Mouse (Mus musculus): Measurements from ENCODE around the gene Gm10135. TPM values are rescaled to one million over a fixed set of nuclear protein-coding genes. Genes with fewer than 3 reads are reported as not detected.

Gm10135 gene
- polyA plus RNA-seq (2017; shearing (Covaris generic)) = not detected

GRCm38 (mm10) chr5:72974602-72975001 is at the start of gene Gm10135:
Gene Gm10135 (minus strand): TSS chr5:72974702.

DNA sequence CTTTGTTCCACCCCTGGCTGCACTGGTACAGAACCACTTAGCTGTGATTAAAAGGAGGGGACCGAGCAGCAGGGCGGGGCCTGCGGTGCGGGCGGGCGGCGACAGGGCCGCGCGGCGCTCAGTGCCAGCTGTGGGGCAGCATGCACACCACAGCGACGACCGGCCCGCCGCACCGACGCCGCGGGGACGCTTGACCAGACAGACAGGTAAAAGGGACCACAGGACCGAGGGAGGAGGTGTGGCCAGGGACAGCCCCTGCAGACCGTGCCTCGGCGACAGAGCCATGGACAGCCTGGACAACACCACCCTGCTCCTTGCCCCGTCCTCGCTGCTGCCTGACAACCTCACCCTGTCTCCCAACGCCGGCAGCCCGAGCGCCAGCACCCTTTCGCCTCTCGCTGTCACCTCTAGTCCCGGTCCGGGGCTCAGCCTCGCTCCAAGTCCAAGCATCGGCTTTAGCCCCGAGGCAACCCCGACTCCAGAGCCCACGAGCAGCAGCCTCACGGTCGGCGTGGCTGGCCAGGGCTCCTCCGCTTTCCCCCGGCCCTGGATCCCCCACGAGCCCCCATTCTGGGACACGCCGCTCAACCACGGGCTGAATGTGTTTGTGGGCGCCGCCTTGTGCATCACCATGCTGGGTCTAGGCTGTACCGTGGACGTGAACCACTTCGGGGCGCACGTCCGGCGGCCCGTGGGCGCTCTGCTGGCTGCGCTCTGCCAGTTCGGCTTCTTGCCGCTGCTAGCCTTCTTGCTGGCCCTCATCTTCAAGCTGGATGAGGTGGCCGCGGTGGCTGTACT is 32.5 kb upstream of the Gm10135 start, which contains the start of gene Slc10a4:
Slc10a4 (plus strand) TSS at position 100 of the 798 bp plus-strand sequence.

Other genes with a start within 250 kb of the Gm10135 start
- gene Txk, start 221.9 kb downstream of the Gm10135 start, polyA plus RNA-seq (2017; shearing (Covaris generic)) = 120 TPM
- gene Tec, start 106.2 kb downstream of the Gm10135 start, polyA plus RNA-seq (2017; shearing (Covaris generic)) = 10.2 TPM
- 85.0 TPM for gene Slain2, start 60.4 kb downstream of the Gm10135 start, polyA plus RNA-seq (2017; shearing (Covaris generic))
- 0.27 TPM for gene Slc10a4, start 32.2 kb upstream of the Gm10135 start, polyA plus RNA-seq (2017; shearing (Covaris generic))